Mouse (Mus musculus): ENCODE data around the gene Spns2. TPM values are rescaled to one million over a fixed set of nuclear protein-coding genes. Genes with fewer than 3 reads are reported as not detected.

Spns2 gene
- polyA plus RNA-seq, 2 experiments, result 6.3 to 15.9 TPM

- TF ChIP-seq POLR2A (IDR thresholded peaks at IDR 0.05; ENCODE audit: borderline replicate concordance, extremely low read depth, insufficient read depth, insufficient read length), result no peak
- Histone ChIP-seq H3K4me2 (replicated peaks; ENCODE audit: low read depth, low read length, severe bottlenecking) (no peak overlapping the region), H3K9ac (ENCODE audit: low read depth, low read length, severe bottlenecking) (no peak overlapping the region), H3K4me1 (ENCODE audit: control insufficient read depth, insufficient read depth, low read length) (peaks cover 4% of the 10 kb centered on the region; the same call in 1 of the 2 replicates), H3K27me3 (ENCODE audit: control insufficient read depth, insufficient read depth, low read length) (no peaks in the 10 kb centered on the region), H3K4me3 (replicated peaks; ENCODE audit: low read length) (no peak overlapping the region), H3K27ac (replicated peaks; ENCODE audit: low read depth, low read length) (no peak overlapping the region), H3K36me3 (ENCODE audit: control insufficient read depth, insufficient read depth, low read length) (no peaks in the 10 kb centered on the region), H3K9me3 (ENCODE audit: control insufficient read depth, low read length) (no peaks in the 10 kb centered on the region)
- 82% methylated on average over 5 of the region's 5 CpGs for WGBS
- ATAC-seq (ENCODE audit: low FRiP score, low read depth) (no peak), DNase-seq (ENCODE audit: low spot score) (no peak)
Measured at GRCm38 (mm10) chr11:72416666-72417065, 73.0 kb downstream of the Spns2 start.

GRCm38 (mm10) chr11:72415155-72415554 lies 74.5 kb downstream of the Spns2 start:
- no peak for TF ChIP-seq POLR2A (IDR thresholded peaks at IDR 0.05; ENCODE audit: borderline replicate concordance, extremely low read depth, insufficient read depth, insufficient read length)
- 70% methylated on average over 8 of the region's 8 CpGs for WGBS
- Histone ChIP-seq H3K27me3 (ENCODE audit: control insufficient read depth, insufficient read depth, low read length) (no peaks in the 10 kb centered on the region), H3K4me1 (ENCODE audit: control insufficient read depth, insufficient read depth, low read length) (peaks cover 12% of the 10 kb centered on the region), H3K36me3 (ENCODE audit: control insufficient read depth, insufficient read depth, low read length) (no peaks in the 10 kb centered on the region), H3K4me3 (replicated peaks; ENCODE audit: low read length) (no peak overlapping the region), H3K9me3 (ENCODE audit: control insufficient read depth, low read length) (no peaks in the 10 kb centered on the region), H3K4me2 (replicated peaks; ENCODE audit: low read depth, low read length, severe bottlenecking) (no peak overlapping the region), H3K27ac (replicated peaks; ENCODE audit: low read depth, low read length) (no peak overlapping the region), H3K9ac (ENCODE audit: low read depth, low read length, severe bottlenecking) (no peak overlapping the region)
- no peak for DNase-seq (ENCODE audit: low spot score)
- ATAC-seq (ENCODE audit: low FRiP score, low read depth), result no peak

DNA sequence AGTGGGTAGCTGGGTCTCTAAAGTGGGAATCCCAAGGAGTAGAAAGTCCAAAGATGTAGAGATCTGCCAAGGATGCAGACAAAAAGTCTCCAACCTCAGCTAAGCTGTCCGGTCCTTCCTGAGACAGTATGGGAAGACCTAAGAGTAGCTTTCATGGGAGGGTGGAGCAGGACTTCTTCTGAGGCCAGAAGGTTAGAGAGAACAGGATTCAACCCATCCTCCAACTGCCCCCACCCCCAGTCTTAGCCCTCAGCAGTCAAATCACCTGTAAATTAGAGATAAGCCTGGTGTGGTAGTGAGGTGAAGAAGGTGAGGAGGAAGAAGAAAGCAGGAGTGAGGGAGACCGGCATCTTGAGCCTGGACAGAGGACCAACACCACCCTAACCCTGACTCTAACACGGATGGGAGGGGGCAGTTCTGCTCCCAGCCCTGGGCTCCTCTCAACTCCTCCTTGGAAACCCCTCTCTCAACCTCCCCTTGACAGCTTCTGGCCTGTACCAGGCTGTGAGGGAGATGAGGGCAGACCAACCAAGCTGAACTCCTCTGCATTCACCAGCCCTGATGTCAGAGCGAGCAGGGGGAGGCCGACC lies 76.0 kb downstream of the Spns2 start:
- 55% methylated on average over 4 of the region's 5 CpGs for WGBS
- no peak for TF ChIP-seq POLR2A (IDR thresholded peaks at IDR 0.05; ENCODE audit: borderline replicate concordance, extremely low read depth, insufficient read depth, insufficient read length)
- ATAC-seq (ENCODE audit: low FRiP score, low read depth) (no peak), DNase-seq (ENCODE audit: low spot score) (no peak)
- peaks cover 18% of the 10 kb centered on the region for H3K4me1 ChIP-seq (ENCODE audit: control insufficient read depth, insufficient read depth, low read length)
- H3K27me3 ChIP-seq (ENCODE audit: control insufficient read depth, insufficient read depth, low read length), result no peaks in the 10 kb centered on the region
- no peak overlapping the region for H3K27ac ChIP-seq (replicated peaks; ENCODE audit: low read depth, low read length)
- no peak overlapping the region for H3K9ac ChIP-seq (ENCODE audit: low read depth, low read length, severe bottlenecking)
- H3K4me2 ChIP-seq (replicated peaks; ENCODE audit: low read depth, low read length, severe bottlenecking), result no peak overlapping the region
- H3K9me3 ChIP-seq (ENCODE audit: control insufficient read depth, low read length), result no peaks in the 10 kb centered on the region
- H3K36me3 ChIP-seq (ENCODE audit: control insufficient read depth, insufficient read depth, low read length), result no peaks in the 10 kb centered on the region
- H3K4me3 ChIP-seq (replicated peaks; ENCODE audit: low read length), result no peak overlapping the region

- ATAC-seq (ENCODE audit: low FRiP score, low read depth) (no peak), DNase-seq (ENCODE audit: low spot score) (no peak)
- H3K27ac ChIP-seq (replicated peaks; ENCODE audit: low read depth, low read length), result no peak overlapping the region
- H3K9ac ChIP-seq (ENCODE audit: low read depth, low read length, severe bottlenecking), result no peak overlapping the region
- no peak overlapping the region for H3K4me3 ChIP-seq (replicated peaks; ENCODE audit: low read length)
- no peaks in the 10 kb centered on the region for H3K36me3 ChIP-seq (ENCODE audit: control insufficient read depth, insufficient read depth, low read length)
- H3K27me3 ChIP-seq (ENCODE audit: control insufficient read depth, insufficient read depth, low read length), result no peaks in the 10 kb centered on the region
- peaks cover 18% of the 10 kb centered on the region for H3K4me1 ChIP-seq (ENCODE audit: control insufficient read depth, insufficient read depth, low read length)
- TF ChIP-seq POLR2A (IDR thresholded peaks at IDR 0.05; ENCODE audit: borderline replicate concordance, extremely low read depth, insufficient read depth, insufficient read length), result no peak
- 57% methylated on average over 7 of the region's 7 CpGs for WGBS
- H3K9me3 ChIP-seq (ENCODE audit: control insufficient read depth, low read length), result no peaks in the 10 kb centered on the region
- no peak overlapping the region for H3K4me2 ChIP-seq (replicated peaks; ENCODE audit: low read depth, low read length, severe bottlenecking)
Measured at GRCm38 (mm10) chr11:72413016-72413415, 76.7 kb downstream of the Spns2 start.

- H3K27ac ChIP-seq (replicated peaks; ENCODE audit: low read depth, low read length), result no peak overlapping the region
- H3K36me3 ChIP-seq (ENCODE audit: control insufficient read depth, insufficient read depth, low read length), result no peaks in the 10 kb centered on the region
- H3K4me3 ChIP-seq (replicated peaks; ENCODE audit: low read length), result peak overlapping the region; percentile 58
- no peak for TF ChIP-seq POLR2A (IDR thresholded peaks at IDR 0.05; ENCODE audit: borderline replicate concordance, extremely low read depth, insufficient read depth, insufficient read length)
- peak overlapping the region; percentile 98 for H3K4me2 ChIP-seq (replicated peaks; ENCODE audit: low read depth, low read length, severe bottlenecking)
- WGBS, result 31% methylated on average over 9 of the region's 9 CpGs
- peak overlapping the region; percentile 63; the same call in 1 of the 2 replicates for H3K9ac ChIP-seq (ENCODE audit: low read depth, low read length, severe bottlenecking)
- ATAC-seq (ENCODE audit: low FRiP score, low read depth) (no peak), DNase-seq (ENCODE audit: low spot score) (no peak)
- H3K9me3 ChIP-seq (ENCODE audit: control insufficient read depth, low read length), result no peaks in the 10 kb centered on the region
- H3K27me3 ChIP-seq (ENCODE audit: control insufficient read depth, insufficient read depth, low read length), result no peaks in the 10 kb centered on the region
- peaks cover 14% of the 10 kb centered on the region; the same call in 1 of the 2 replicates for H3K4me1 ChIP-seq (ENCODE audit: control insufficient read depth, insufficient read depth, low read length)
Measured at GRCm38 (mm10) chr11:72411945-72412344, 77.8 kb downstream of the Spns2 start.

Data from limb, embryonic 14.5 days (tissue).